Mouse (Mus musculus) C2C12 (cell line): Measurements from ENCODE around the gene Slc39a12.

Experiments
- CTCF ChIP-seq: IDR thresholded peaks from one replicate; pipeline ENCODE4 v1.5.1; 2011; ENCODE audit not compliant: control insufficient read depth, insufficient read depth, insufficient read length
- MAX ChIP-seq: IDR thresholded peaks from one replicate; pipeline ENCODE4 v1.6.1; 2011; ENCODE audit warnings: mild to moderate bottlenecking, control low read depth
- MYOG ChIP-seq: IDR thresholded peaks from one replicate; pipeline ENCODE4 v1.6.1; 2011; ENCODE audit not compliant: control insufficient read depth, insufficient read length; ENCODE audit errors: extremely low read depth

- TF ChIP-seq MAX (no peak), CTCF (no peak), MYOG (no peak)
Observed at GRCm38 (mm10) chr2:14543355-14543754, 155.2 kb downstream of the Slc39a12 start.
